Mouse (Mus musculus) kidney, adult 2 months (tissue): Measurements from ENCODE around the gene Srsf5. TPM values are rescaled to one million over a fixed set of nuclear protein-coding genes. Genes with fewer than 3 reads are reported as not detected.

Source experiments
- DNase-seq: peaks from one replicate; pipeline ENCODE4 v3.0.0; 2021
- H3K27ac ChIP-seq: fragments of 200-500 bp; 2 replicates; pipeline ENCODE4 v1.5.1; 2012; ENCODE audit warnings: low read depth, low read length, control low read depth, inconsistent platforms; ENCODE audit not compliant: insufficient read depth
- H3K27me3 ChIP-seq: fragments of 200-500 bp; replicated peaks from 2 replicates; pipeline ENCODE4 v1.6.1; 2012; ENCODE audit warnings: mild to moderate bottlenecking, moderate library complexity, low read length, inconsistent platforms; ENCODE audit not compliant: control insufficient read depth, insufficient read depth
- H3K36me3 ChIP-seq: fragments of 200-500 bp; 2 replicates; pipeline ENCODE4 v1.6.1; 2012; ENCODE audit warnings: mild to moderate bottlenecking, moderate library complexity, low read length, inconsistent platforms; ENCODE audit not compliant: control insufficient read depth, insufficient read depth
- H3K4me1 ChIP-seq: fragments of 200-500 bp; 2 replicates; pipeline ENCODE4 v1.6.1; 2011; ENCODE audit warnings: low read length; ENCODE audit not compliant: control insufficient read depth, insufficient read depth
- H3K4me3 ChIP-seq: fragments of 200-500 bp; 2 replicates; pipeline ENCODE4 v1.5.1; 2011; ENCODE audit warnings: mild to moderate bottlenecking, low read depth, low read length, control low read depth; ENCODE audit not compliant: insufficient read depth
- CTCF ChIP-seq: fragments of 200-500 bp; conservative IDR thresholded peaks from 2 replicates; pipeline ENCODE4 v1.5.1; 2011; ENCODE audit warnings: low read depth, mild to moderate bottlenecking, control low read depth, low read length, moderate library complexity, mixed read lengths; ENCODE audit not compliant: insufficient read depth, insufficient read length
- POLR2A ChIP-seq: fragments of 200-500 bp; IDR thresholded peaks from one replicate; pipeline ENCODE4 v1.6.1; 2011; ENCODE audit warnings: low read depth, low read length, control low read depth
- WGBS: fragments of 180-500 bp; shearing (Covaris S2); methylation state at CpG from one replicate; pipeline ENCODE4 v1.1.7; 2018; 5-methylcytosine and 5-hydroxymethylcytosine counted together
- polyA plus RNA-seq: library from polyadenylated mRNA; depleted of rRNA; stranded (reverse); fragments of >200 nt; gene quantifications from 2 replicates; pipeline ENCODE4 v1.2.3, GENCODE M21; 2012

Srsf5 gene
- polyA plus RNA-seq, 1 experiment = 243 TPM

- Histone ChIP-seq H3K27me3 (no peaks in the 10 kb centered on the region), H3K4me1 (peaks cover 6% of the 10 kb centered on the region; the same call in 1 of the 2 replicates), H3K4me3 (no peak overlapping the region), H3K27ac (no peak overlapping the region), H3K36me3 (no peaks in the 10 kb centered on the region)
- WGBS = 48% methylated on average over 11 of the region's 11 CpGs
- no peak for TF ChIP-seq CTCF
- TF ChIP-seq POLR2A = no peak
- peak; percentile 77 for DNase-seq
Measured at GRCm38 (mm10) chr12:80966059-80966838, 20.9 kb downstream of the Srsf5 start.

- Histone ChIP-seq H3K4me1 (peaks cover 6% of the 10 kb centered on the region; the same call in 1 of the 2 replicates), H3K27me3 (no peaks in the 10 kb centered on the region), H3K27ac (no peak overlapping the region), H3K36me3 (no peaks in the 10 kb centered on the region), H3K4me3 (no peak overlapping the region)
- no peak for TF ChIP-seq POLR2A
- no peak for TF ChIP-seq CTCF
- 69% methylated on average over 9 of the region's 9 CpGs for WGBS
- DNase-seq = no peak
Measured at GRCm38 (mm10) chr12:80967918-80968317, 22.6 kb downstream of the Srsf5 start.

GRCm38 (mm10) chr12:80968605-80969004, 23.3 kb downstream of the Srsf5 start, which contains the start of gene Slc10a1:
TSS of gene Slc10a1 (minus strand) at chr12:80968705.
- H3K27me3 ChIP-seq = no peaks in the 10 kb centered on the region
- DNase-seq = peak; percentile 26
- WGBS = 62% methylated on average over 5 of the region's 5 CpGs
- no peaks in the 10 kb centered on the region for H3K36me3 ChIP-seq
- H3K27ac ChIP-seq = no peak within 1 kb of the TSS
- H3K4me3 ChIP-seq = no peak within 1 kb of the TSS
- TF ChIP-seq POLR2A (no peak), CTCF (no peak)
- peaks cover 6% of the 10 kb centered on the region; the same call in 1 of the 2 replicates for H3K4me1 ChIP-seq

- Histone ChIP-seq H3K4me3 (no peak overlapping the region), H3K27ac (no peak overlapping the region), H3K36me3 (no peaks in the 10 kb centered on the region), H3K27me3 (no peaks in the 10 kb centered on the region; the same call in 1 of the 2 replicates), H3K4me1 (peaks cover 6% of the 10 kb centered on the region; the same call in 1 of the 2 replicates)
- WGBS = 73% methylated on average over 8 of the region's 8 CpGs
- TF ChIP-seq CTCF (no peak), POLR2A (no peak)
- DNase-seq = no peak
Measured at GRCm38 (mm10) chr12:80970181-80970705, 24.9 kb downstream of the Srsf5 start.

GRCm38 (mm10) chr12:80971756-80972155, 26.5 kb downstream of the Srsf5 start:
- DNase-seq = no peak
- no peaks in the 10 kb centered on the region for H3K36me3 ChIP-seq
- H3K27me3 ChIP-seq = no peaks in the 10 kb centered on the region; the same call in 1 of the 2 replicates
- WGBS = 20% methylated on average over 3 of the region's 3 CpGs
- 0 out of 2 replicates have a peak, but pooled peaks cover 6% of the 10 kb centered on the region for H3K4me1 ChIP-seq
- TF ChIP-seq POLR2A (no peak), CTCF (no peak)
- H3K4me3 ChIP-seq = no peak overlapping the region
- H3K27ac ChIP-seq = no peak overlapping the region

GRCm38 (mm10) chr12:80975939-80976671, 30.8 kb downstream of the Srsf5 start:
- TF ChIP-seq POLR2A (no peak), CTCF (no peak)
- WGBS = 88% methylated on average over 11 of the region's 11 CpGs
- no peak for DNase-seq
- Histone ChIP-seq H3K27ac (no peak overlapping the region), H3K4me1 (no peaks in the 10 kb centered on the region), H3K36me3 (no peaks in the 10 kb centered on the region), H3K4me3 (no peak overlapping the region), H3K27me3 (no peaks in the 10 kb centered on the region; the same call in 1 of the 2 replicates)

- Histone ChIP-seq H3K36me3 (no peaks in the 10 kb centered on the region), H3K27me3 (no peaks in the 10 kb centered on the region), H3K4me3 (no peak overlapping the region), H3K27ac (no peak overlapping the region), H3K4me1 (no peaks in the 10 kb centered on the region)
- TF ChIP-seq POLR2A (no peak), CTCF (peak; percentile 95)
- peak; percentile 62 for DNase-seq
- 1% methylated on average over 7 of the region's 7 CpGs for WGBS
Measured at GRCm38 (mm10) chr12:80982326-80982725, 37.0 kb downstream of the Srsf5 start.
